Mouse (Mus musculus) adrenal gland, adult (tissue): ENCODE data around the gene Smurf1.

Experiments
- DNase-seq, 2 experiments: peaks; one replicate each; pipeline ENCODE4 v3.0.0; 2022 to 2023; ENCODE audit warnings: low spot score in 1 of 2; ENCODE audit not compliant: inconsistent age in 2 of 2

Gene Smurf1

GRCm38 (mm10) chr5:144915828-144916227 lies 49.8 kb downstream of the Smurf1 start:
- no peak for DNase-seq

- no peak for DNase-seq
These were observed 51.2 kb downstream of the Smurf1 start for GRCm38 (mm10) chr5:144914433-144914906.

GRCm38 (mm10) chr5:144913923-144914322 lies 51.7 kb downstream of the Smurf1 start:
- DNase-seq: no peak

GRCm38 (mm10) chr5:144913361-144913760 lies 52.3 kb downstream of the Smurf1 start:
- no peak for DNase-seq

- DNase-seq: no peak
These were observed 52.9 kb downstream of the Smurf1 start for GRCm38 (mm10) chr5:144912519-144913310.

GRCm38 (mm10) chr5:144909521-144909920 lies 56.1 kb downstream of the Smurf1 start:
- no peak for DNase-seq

GRCm38 (mm10) chr5:144907591-144907990 lies 58.1 kb downstream of the Smurf1 start:
- DNase-seq: no peak

- peak in 1 of 2 experiments; percentile 54 for DNase-seq
These were observed 61.1 kb downstream of the Smurf1 start for GRCm38 (mm10) chr5:144904356-144905134.

GRCm38 (mm10) chr5:144901791-144902190 lies 63.9 kb downstream of the Smurf1 start:
- DNase-seq: no peak

- DNase-seq: peak; percentile 42 to 65
These were observed 64.6 kb downstream of the Smurf1 start for GRCm38 (mm10) chr5:144901035-144901434.

- peak; percentile 52 to 64 for DNase-seq
These were observed 67.1 kb downstream of the Smurf1 start for GRCm38 (mm10) chr5:144898448-144899052.

- DNase-seq: no peak
These were observed 67.8 kb downstream of the Smurf1 start for GRCm38 (mm10) chr5:144897881-144898280.

GRCm38 (mm10) chr5:144891276-144891675 lies 74.4 kb downstream of the Smurf1 start:
- DNase-seq: no peak

- no peak for DNase-seq
These were observed 79.5 kb downstream of the Smurf1 start for GRCm38 (mm10) chr5:144885968-144886650.

GRCm38 (mm10) chr5:144884629-144885217 lies 80.9 kb downstream of the Smurf1 start:
- DNase-seq: peak in 1 of 2 experiments; percentile 59

- no peak for DNase-seq
These were observed 83.8 kb downstream of the Smurf1 start for GRCm38 (mm10) chr5:144881670-144882399.

GRCm38 (mm10) chr5:144877021-144877420 lies 88.6 kb downstream of the Smurf1 start:
- DNase-seq: no peak

- peak; percentile 66 to 87 for DNase-seq
These were observed 89.8 kb downstream of the Smurf1 start for GRCm38 (mm10) chr5:144875892-144876291.

- DNase-seq: no peak
These were observed 90.4 kb downstream of the Smurf1 start for GRCm38 (mm10) chr5:144875227-144875626.

GRCm38 (mm10) chr5:144872867-144873266 lies 92.8 kb downstream of the Smurf1 start:
- DNase-seq: no peak
